Mouse (Mus musculus) heart, postnatal 14 days (tissue): ENCODE measurements around the gene Tpcn1. TPM values are rescaled to one million over a fixed set of nuclear protein-coding genes. Genes with fewer than 3 reads are reported as not detected.
"Not testable (repeated sequence)": the region's sequence is repeated elsewhere in the genome, so short reads cannot be mapped to it uniquely, and the experiment has no call there.

Experiments
- DNase-seq, 2 experiments: peaks; one replicate each; pipeline ENCODE4 v3.0.0; 2021 to 2022
- intact Hi-C: fragments of 180-260 bp; cut with DNase I; formaldehyde crosslinking; loops from one replicate; pipeline ENCODE4 v1.15.1; 2025
- total RNA-seq, 2 experiments: library from RNA; stranded (reverse); gene quantifications; 2 replicates each; pipeline ENCODE4 v1.2.3; 2021

The Tpcn1 gene
- total RNA-seq, 2 experiments from 2014 or later = 34.1 to 39.0 TPM

DNA sequence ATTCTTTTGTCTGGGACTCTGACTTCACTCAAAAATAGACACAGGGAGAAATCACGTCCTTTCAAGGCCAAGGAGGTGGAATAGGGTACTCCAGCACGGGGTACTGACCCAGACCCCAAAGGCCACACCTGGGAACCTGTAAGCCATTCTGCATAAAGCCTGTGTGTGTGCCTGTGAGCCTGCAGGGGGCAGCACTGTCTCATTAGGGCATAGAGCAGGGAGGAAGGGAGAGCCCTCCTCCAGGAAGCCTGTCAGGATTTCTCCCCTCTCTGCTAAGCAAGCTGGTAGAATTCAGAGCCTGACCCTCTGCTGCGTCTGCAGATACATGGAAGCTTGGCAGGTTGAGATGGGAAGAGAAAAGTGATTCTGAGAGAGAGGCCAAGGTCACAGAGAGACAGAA lies 65.8 kb downstream of the Tpcn1 start:
- peak; percentile 49 to 58 for DNase-seq
- intact Hi-C loops = loop anchor here (5.0 kb wide), 1 partner anchor 85 kb away; no protein-coding TSS in a partner anchor

GRCm38 (mm10) chr5:120517552-120517951 lies 70.9 kb downstream of the Tpcn1 start:
- DNase-seq = peak; percentile 49 to 65
- intact Hi-C loops = no loop called here

- intact Hi-C loops = no loop called here
- DNase-seq = peak; percentile 35 to 39
These were observed 72.1 kb downstream of the Tpcn1 start for GRCm38 (mm10) chr5:120516221-120516984.

- intact Hi-C loops = no loop called here
- no peak for DNase-seq
These were observed 73.0 kb downstream of the Tpcn1 start for GRCm38 (mm10) chr5:120515451-120515850.

DNA sequence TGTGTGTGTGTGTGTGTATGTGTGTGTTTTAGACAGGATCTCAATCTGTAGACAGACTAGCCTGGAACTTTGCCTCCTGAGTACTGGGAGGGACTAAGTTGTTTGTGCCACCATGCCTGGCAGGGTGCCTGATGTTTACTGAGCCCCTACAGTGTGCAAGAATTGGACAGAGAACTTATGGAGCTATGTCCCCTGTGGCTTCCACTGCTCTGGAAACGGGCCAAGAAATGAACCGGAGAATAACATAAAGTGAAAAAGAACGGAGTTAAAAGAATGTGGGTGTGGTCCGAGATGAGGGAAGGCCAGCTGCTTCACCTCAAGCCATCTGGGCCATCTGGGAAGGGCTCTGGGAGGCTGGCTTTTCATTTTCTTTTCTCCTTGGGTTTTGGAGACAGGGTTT lies 73.7 kb downstream of the Tpcn1 start:
- peak; percentile 48 to 61 for DNase-seq
- intact Hi-C loops = loop anchor here (5.0 kb wide), 1 partner anchor 73 kb away; the partner anchor contains the start of genes Iqcd and Tpcn1

- intact Hi-C loops = loop anchor here (5.0 kb wide), 1 partner anchor 73 kb away; the partner anchor contains the start of genes Iqcd and Tpcn1
- no peak for DNase-seq
These were observed 74.3 kb downstream of the Tpcn1 start for GRCm38 (mm10) chr5:120514031-120514677.

- no peak for DNase-seq
- intact Hi-C loops = loop anchor here (5.0 kb wide), 1 partner anchor 74 kb away; the partner anchor contains the start of genes Iqcd and Tpcn1
These were observed 75.4 kb downstream of the Tpcn1 start for GRCm38 (mm10) chr5:120512911-120513555.

- DNase-seq = peak; percentile 49 to 53
These were observed 76.7 kb downstream of the Tpcn1 start for GRCm38 (mm10) chr5:120511643-120512220.

GRCm38 (mm10) chr5:120510982-120511642 lies 77.4 kb downstream of the Tpcn1 start, which contains the start of gene Slc8b1:
TSS of gene Slc8b1 (plus strand) at chr5:120511168.
- intact Hi-C loops = loop anchor here (5.0 kb wide), 1 partner anchor 76 kb away; the partner anchor contains the start of genes Iqcd and Tpcn1
- DNase-seq = peak; percentile 96 to 98

More at GRCm38 (mm10) chr5:120511643-120512220, 76.7 kb downstream of the Tpcn1 start:
- intact Hi-C loops = loop anchor here (5.0 kb wide), 1 partner anchor 76 kb away; the partner anchor contains the start of genes Iqcd and Tpcn1

DNA sequence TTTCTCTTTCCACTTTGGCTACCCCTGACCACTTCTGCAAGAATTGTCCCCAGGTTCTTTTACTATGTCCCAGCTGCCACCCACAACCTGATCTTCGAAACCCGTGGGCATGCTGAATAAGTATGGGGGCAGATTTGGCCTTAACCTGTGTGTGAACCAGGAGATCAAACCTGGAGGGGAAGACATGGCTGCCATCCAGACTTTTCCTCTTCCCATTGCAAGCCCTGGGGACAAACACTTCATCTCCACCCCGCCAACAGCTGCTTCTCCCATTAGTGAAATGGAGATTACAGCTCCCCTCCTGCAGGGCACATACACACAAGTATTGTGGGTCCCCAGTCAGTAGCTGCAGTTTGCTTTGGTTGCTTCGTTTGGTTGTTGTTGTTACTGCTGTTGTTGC lies 81.2 kb downstream of the Tpcn1 start:
- intact Hi-C loops = loop anchor here (10.0 kb wide), 2 partner anchors 167 to 237 kb away; partner anchors contain the start of gene Oas2

DNA sequence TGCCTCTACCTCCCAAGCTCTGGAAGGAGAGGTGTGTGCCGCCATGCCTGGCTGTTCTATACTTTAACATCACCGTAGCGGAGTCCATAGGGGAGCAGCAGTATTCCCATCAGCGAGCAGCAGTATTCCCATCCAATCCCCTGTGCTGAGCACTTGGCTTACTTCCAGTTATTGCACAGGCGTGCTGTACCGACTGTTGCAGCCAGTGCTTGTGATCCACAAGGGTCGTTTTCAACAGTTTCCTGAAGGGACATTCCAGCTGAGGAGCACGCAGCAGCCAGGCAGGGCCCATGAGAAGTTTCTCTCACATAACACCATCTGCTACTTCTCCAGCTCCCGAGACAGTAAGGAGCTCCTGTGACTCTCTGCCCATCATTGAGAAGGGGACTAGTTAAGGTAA lies 82.0 kb downstream of the Tpcn1 start:
- DNase-seq = no peak
- intact Hi-C loops = loop anchor here (10.0 kb wide), 2 partner anchors 168 to 238 kb away; partner anchors contain the start of gene Oas2

More for the DNA sequence above, 81.2 kb downstream of the Tpcn1 start:
- no peak for DNase-seq

- no peak for DNase-seq
- intact Hi-C loops = loop anchor here (10.0 kb wide), 2 partner anchors 169 to 239 kb away; partner anchors contain the start of gene Oas2
These were observed 82.7 kb downstream of the Tpcn1 start for GRCm38 (mm10) chr5:120505781-120506180.

DNA sequence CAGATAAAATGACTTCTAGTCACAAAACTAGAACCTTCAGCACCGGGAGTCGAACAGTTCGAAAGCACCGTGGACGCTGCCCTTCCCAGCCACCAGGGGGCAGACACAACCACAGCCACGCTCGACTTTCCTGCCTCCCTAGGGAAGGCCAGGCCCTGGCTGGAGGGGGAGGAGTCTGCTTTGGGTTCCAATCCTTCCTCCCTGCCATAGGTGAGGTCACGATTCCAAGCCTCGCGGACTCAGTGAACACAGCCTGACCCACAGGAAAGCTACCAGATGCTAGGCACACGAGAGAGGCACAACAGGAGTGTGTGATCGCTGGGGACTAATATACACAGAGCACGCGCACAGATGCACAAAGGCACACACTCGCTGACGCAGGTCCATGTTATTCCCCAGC lies 83.1 kb downstream of the Tpcn1 start:
- intact Hi-C loops = loop anchor here (10.0 kb wide), 2 partner anchors 169 to 239 kb away; partner anchors contain the start of gene Oas2
- peak; percentile 84 to 89 for DNase-seq

GRCm38 (mm10) chr5:120503144-120503795 lies 85.2 kb downstream of the Tpcn1 start, which contains the start of gene Plbd2:
TSS of gene Plbd2 (minus strand) at chr5:120503625.
- intact Hi-C loops = loop anchor here (10.0 kb wide), 2 partner anchors 172 to 242 kb away; partner anchors contain the start of gene Oas2
- peak; percentile 86 to 87 for DNase-seq

GRCm38 (mm10) chr5:120502675-120503143 lies 85.8 kb downstream of the Tpcn1 start:
- intact Hi-C loops = loop anchor here (10.0 kb wide), 2 partner anchors 172 to 242 kb away; partner anchors contain the start of gene Oas2
- no peak for DNase-seq

DNA sequence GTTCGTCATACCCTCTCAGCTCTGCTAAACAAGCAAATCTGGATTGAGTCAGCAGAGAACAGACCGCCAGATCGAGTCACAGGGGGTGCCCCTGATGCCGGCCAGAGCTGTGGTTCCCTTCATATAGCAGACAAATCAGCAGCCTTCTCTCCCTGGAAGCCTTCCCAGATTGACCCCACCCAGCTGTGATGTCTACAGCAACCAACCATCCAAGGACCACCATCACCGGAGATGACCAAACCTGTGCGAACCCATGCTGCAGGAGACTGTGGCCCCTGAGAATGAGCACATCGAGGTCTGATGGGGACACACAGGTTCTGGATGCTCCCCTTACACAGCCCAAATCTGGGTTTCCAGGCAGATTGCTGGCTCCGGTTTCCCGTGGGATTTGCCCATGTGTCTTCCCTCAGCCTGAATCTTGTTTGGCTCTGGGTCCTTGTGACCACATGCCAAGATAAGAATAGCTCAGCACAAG lies 86.3 kb downstream of the Tpcn1 start:
- DNase-seq = no peak
- intact Hi-C loops = loop anchor here (10.0 kb wide), 2 partner anchors 173 to 243 kb away; partner anchors contain the start of gene Oas2

GRCm38 (mm10) chr5:120500609-120501008 lies 87.9 kb downstream of the Tpcn1 start:
- not testable (repeated sequence) for DNase-seq
- intact Hi-C loops = loop anchor here (10.0 kb wide), 2 partner anchors 174 to 244 kb away; partner anchors contain the start of gene Oas2

DNA sequence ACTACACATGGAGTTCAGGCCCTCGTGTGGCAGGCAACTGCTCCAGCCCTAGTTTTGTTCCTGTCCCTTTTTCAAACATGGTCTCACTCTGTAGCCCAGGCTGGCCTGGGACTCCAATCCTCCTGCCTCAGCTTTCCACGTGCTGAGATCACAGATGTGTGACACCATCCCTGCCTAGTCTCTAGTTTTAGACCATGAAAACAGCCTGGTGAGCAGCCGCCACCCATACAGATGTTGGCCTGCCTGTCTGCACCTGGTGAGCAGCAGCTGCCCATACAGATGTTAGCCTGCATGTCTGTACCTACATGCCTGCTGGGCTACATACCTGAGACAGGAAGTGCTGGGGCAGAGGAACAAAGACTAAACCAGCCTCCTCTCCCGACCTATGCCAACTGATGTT lies 89.3 kb downstream of the Tpcn1 start:
- intact Hi-C loops = no loop called here
- DNase-seq = no peak
